Mouse (Mus musculus): ENCODE results near the gene Fip1l1.
A peak's percentile ranks its signal among the peaks of the same experiment; 100 is the strongest.

Gene Fip1l1

DNA sequence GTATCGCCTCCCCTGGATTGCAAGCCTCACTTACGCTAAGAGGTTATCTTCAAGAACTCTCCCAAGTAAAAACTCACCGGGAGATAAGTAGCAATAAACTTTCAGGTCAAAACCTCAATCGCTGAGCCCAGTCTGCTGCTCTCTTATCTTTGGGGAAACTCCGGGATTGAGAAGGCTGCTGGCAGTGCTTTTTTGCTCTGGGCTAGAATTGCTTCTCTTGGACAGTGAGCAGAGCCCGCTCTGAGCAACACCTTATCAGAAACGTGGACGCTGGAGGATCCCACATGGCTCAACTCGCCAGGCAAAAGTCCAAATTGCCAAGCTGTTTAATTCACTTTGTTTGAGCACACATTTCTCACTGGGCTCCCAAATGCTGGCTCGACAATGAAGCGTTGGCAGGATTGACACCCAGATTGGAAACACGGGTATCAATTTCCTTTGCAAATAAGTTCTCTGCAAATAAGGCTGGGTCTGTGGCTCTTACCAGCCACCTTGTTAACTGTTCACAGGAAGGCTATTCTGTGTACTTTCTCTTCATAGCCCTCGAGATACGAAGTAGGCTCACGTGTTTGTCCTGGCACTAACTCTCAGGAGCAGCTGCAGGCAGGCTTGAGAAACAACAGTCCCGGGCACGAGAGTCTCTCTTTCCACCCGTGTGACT, 78.4 kb downstream of the Fip1l1 start:
- DNase-seq (ENCODE audit: low read depth, low spot score), result no peak

DNA sequence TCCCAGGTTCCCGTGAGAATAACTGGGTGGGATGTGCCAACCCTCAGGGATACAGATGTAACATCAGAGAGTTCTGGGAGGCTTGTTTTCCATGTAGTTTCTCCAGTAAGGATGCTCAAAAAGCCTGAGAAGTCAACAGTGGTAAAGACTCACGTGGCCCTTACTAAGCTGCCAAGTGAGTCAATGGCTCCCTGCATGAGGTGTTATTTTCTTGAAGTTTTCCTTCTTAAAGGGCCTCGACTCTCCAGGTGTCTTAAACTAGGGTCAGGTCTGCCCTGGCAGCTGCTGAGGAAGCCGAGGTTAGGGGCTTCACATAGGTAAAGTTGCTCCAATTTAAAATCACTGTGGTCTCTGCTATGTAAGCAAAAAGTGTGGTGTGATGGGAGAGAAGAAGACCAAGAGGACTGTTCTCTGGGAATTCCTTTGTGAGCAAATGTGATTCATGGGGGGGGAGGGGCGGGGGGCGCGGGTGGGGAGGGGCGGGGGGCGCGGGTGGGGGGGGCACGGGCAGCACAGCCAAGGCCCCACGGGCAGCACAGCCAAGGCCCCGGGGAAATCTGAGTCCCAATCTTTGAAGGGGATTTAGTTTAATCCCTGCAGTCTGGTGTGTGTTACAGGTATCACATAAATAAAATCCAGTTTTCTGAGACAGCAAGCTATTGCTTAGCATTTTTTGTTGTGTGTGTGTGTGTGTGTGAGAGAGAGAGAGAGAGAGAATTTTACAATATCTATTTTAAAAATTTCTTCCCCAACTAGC, 82.7 kb downstream of the Fip1l1 start:
- no peak for DNase-seq (ENCODE audit: low read depth, low spot score)

DNA sequence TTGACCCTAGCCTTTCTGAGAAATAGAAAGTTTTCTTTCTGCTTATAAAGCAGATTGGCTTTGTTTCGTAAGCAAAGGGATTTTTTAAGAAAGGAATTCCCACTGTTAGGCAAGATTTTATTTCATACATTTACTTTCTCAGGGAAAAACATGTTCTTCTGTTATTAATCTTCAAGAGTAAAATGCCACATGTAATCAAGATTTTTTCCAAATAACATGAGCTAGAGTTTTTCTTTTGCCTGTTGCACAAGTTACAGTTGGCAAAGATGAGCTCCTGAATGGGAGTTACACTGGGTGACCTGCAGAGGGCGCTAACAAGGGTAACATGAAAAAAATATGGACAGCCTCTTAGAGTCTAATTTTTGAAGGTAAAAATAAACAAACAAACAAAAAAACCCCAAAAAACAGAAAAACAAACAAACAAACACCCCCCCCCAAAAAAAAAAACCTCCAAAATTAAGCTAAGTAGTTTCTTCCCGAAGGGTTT, 83.4 kb downstream of the Fip1l1 start:
- DNase-seq (ENCODE audit: low read depth, low spot score), result no peak

DNA sequence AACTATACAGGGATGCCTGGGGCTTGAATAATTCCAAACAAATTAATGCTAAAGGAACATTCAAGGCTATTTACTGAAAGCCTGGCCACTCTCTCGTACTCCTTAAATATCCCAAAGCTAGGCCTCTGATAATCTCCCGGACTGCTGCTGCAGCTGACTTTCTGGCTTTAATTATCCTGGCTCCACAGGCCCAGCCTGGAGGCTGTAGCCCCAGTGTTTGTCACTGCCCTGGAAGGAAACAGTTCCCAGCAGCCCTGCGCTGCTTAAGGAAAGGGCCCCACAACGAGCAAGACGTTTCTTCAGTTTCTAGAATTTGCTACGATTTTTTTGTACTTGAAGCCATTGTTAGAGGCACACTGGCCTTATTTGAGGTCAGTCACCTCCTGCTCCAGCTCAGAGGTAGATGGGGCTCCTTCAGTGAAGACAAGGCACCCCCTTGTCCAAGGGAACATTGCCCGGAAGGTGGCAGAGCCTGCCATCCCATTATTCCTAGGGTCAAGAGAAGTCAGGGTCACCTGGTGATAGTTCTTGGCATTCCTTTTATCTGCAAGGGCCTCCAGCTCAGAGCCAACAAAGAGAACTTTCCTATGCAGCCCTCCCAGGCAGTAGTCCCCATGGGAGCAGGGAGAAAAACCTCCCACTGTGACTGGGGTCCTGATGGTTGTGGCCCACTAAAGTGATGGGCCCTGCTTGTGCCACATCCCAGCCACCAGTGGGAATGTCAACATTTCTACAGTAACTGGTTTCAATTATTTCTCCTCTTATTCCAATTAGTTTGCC, 86.6 kb downstream of the Fip1l1 start:
- DNase-seq (ENCODE audit: low read depth, low spot score), result no peak

DNA sequence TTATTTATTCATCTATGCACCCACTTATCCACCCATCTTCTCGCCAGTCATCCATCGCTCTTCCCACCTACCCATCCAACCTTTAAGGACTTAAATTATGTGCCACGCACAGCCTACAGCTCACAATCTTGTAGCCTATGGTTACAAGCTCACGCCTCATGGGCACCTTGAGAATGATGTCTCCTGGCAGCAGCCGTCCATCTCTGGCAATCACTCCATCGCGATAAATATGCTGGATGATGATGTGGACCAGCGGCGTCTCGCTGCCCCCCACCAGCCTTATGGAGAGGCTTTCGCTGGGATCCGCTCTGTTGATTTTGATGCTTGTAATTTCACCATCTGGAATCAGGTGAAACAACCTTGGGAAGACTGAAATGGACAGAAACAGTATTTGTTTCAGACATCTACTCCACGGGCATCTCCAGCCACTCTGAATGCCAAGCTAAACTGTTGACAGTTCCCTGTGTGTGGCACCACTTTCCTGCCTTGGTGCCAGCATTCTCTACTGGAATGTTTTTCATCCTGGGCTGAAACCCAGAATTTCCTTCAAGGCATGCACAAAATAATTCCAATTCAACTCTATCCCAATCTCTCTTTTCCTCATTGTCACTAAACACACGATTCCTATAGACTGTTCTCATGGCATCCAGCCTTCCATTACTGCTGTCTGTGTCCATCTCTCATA, 88.2 kb downstream of the Fip1l1 start:
- DNase-seq (ENCODE audit: low read depth, low spot score), result no peak

DNA sequence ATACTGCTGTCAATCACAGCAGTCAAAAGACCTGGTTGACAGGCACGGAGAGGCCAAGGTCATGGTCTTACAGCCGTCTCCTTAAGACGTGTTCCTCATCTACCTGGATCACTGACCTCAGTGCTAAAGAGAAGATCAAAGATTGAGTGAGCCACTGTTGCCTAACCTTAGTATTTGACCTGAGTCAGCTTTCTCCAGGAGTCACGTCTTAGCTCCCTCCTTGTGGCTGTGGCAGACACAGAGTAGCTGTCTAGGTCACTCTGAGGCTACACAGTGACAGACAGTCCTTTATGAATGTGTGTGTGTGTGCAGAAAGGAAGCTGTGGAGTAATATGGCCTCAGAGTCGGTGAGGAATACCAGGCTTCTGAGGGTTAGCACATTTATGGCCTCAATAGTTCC, 89.1 kb downstream of the Fip1l1 start:
- no peak for DNase-seq (ENCODE audit: low read depth, low spot score)

DNA sequence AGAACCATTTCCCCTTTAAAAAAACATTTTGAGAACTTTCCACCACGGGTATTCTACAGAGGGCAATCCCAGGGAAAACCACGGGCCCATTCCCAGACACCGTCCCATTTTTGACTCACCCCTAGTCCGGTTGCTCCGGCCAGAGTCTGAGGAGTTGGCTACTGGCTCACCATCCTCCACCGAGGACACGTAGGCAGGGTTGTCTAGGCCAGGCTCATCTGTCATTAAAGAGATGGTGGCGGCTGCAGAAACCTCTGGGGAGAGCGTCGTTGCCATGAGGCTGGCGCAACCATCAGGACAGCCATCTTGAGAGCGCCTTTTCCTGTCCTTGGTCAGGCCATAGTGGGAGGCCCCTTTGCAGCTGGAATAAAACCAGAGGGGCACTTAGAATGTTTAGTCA, 92.8 kb downstream of the Fip1l1 start:
- no peak for DNase-seq (ENCODE audit: low read depth, low spot score)

DNA sequence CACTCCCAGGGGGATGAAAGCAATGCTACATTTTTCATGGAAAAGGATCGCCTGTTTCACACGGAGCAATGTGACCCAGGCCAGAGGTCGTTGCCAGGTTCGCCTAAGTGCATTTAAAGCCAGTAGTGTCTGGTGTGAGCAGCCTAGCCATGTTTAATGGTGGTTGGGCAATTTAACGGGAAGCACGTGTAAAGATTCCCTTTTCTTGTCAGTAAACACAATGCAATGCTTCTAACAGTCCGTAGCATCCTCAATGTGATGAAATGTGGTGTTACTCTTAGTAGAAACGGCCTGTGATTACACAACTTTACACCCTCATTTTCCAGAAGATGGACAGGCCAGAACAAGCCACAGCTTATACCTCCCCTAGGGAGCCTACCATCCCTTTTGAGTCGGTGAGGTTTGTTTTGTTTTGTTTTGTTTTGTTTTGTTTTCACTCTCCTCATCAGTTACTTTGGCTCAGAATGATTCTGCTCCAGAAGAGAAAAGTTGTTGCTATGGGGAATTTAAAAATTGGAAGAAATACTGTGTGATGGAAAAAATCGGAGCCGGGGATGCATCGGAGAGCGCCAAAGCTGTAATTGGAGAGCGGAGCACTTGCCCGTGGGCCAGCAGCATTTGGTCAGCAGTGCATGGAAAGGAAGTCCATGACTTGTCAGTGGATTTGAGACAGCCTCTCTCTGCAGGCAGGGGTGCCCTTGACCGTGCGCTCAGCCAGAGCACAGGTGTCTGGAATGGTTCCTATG, 97.3 kb downstream of the Fip1l1 start:
- DNase-seq (ENCODE audit: low read depth, low spot score), result no peak

DNA sequence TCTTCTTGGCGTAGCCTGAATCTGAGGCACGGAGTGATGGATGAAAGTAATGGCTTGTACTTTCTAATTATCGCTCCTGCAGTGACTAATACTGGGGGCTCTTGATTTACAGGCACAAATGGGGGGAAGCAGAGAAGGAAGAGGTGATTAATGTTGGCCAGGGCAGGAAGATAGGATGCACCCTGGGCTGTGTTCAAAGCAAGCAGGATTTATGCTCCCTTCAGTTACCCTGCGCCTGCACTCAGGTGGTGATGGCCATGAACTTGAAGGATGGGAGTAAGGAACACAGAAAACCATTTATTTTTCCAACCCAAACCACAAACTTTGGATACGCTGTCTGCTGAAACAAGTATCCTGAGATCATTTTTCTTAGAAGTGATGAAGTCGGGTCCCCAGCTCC, 98.2 kb downstream of the Fip1l1 start:
- no peak for DNase-seq (ENCODE audit: low read depth, low spot score)

DNA sequence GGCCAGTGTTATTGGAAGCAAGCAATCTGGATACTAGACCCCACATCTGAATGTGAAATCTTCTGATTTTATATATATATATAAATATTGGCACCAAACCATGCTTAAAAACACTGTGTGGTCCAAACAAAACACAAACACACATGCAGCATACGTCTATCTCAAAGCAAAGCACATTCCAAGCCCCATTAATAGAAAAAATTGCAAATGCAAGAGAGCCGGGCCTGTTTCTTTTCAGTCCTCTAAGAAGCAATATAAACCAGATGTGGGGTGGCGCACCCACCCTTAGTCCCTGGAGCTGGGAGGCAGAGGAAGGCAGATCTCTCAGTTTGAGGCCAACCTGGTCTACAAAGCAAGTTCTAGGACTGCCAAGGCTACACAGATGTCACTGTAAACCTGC, 99.1 kb downstream of the Fip1l1 start:
- no peak for DNase-seq (ENCODE audit: low read depth, low spot score)

DNA sequence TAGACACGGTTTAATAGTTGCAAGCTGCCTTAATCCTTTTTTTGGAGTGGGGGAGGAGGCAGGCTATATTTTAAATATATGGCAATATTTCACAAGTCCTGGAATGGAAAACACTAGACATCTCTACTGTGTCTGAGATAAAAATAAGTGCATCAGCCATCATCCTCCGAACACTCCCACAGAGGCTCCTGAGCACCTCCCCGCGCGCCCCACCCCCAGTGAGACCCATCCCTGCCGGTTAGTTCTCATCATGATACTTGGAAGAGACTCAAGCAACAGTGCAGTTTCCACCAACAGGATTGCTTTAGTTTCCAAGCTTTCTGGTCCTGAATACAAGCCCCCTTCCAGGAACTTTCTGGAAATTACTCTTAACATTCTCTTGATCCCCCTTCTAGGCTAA, 104.3 kb downstream of the Fip1l1 start:
- no peak for DNase-seq (ENCODE audit: low read depth, low spot score)

DNA sequence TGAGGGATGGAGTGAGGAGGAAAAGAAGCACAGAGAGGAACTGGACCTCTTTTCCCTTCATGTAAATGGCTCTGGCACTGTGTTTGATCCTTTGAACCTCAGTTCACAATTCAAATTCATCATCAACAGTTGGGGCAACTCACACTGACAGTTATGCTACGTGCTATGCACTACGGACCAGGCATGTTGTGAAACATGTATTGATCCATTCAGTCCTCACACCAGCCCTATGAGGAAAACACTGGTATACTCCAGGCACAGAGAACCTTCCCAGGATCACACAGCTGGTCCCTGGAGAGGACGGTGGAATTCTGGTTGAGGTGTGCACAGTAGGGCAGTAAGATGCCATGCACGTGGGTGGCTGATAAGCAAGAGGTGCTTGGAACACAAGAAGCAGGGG, 105.3 kb downstream of the Fip1l1 start:
- DNase-seq (ENCODE audit: low read depth, low spot score), result no peak

DNA sequence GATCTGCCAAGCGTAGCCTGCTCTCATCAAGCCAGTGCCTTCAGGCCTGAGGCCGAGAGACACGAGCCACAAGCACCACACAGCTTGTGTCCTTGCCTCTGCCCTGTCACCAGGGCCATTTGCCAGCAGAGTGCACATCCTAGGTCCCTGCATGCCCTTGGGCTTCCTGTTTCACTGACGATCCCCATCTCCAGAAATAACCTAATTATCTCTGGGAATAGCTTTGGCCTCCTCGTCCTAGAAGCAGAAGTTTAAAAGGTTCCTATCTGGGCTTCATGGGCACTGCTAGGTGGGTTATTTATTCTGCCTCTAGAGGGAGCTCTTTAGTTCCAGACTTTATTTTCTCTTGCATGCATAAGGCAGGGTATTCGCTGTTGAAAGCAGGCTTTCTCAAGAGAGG, 105.8 kb downstream of the Fip1l1 start:
- DNase-seq (ENCODE audit: low read depth, low spot score), result no peak

DNA sequence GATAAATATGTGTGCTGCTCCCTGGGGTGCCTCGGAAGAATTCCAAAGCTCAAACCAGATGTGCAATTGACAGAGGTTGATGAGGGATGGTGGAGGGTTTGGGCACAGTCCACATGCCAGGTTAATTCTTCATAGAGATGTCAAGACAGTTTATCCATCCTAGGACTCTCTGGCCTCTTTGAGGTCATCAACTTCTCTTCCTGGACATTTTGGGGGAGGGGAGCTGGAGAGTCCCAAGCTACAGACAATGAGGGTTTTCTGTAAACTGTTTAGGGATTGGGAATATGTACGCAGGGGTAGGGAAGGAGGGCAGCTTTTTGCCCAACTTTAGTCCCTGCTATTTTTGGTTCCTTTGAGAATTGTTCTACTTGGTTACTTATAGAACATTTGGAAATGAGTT, 107.0 kb downstream of the Fip1l1 start:
- DNase-seq (ENCODE audit: low read depth, low spot score), result peak; percentile 50

DNA sequence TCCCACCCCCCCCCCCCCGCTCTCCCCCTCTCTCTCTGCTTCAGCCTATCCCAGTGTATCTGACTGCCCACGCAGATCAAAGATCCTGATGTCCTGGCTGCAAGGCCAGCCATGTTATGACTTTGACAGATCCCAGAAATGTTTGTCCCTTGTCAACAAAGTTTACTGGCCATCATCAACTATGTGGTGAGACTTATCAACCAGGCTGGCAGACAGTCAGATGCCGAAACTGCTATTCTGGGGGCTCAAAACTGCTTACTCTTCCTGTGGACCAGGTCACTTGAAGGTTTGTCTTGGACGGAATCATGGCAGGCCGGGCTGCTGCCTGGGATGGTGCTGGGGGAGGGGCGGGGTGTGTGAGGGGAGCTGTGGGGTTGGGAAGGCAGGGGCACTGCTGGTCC, 112.3 kb downstream of the Fip1l1 start:
- no peak for DNase-seq (ENCODE audit: low read depth, low spot score)

DNA sequence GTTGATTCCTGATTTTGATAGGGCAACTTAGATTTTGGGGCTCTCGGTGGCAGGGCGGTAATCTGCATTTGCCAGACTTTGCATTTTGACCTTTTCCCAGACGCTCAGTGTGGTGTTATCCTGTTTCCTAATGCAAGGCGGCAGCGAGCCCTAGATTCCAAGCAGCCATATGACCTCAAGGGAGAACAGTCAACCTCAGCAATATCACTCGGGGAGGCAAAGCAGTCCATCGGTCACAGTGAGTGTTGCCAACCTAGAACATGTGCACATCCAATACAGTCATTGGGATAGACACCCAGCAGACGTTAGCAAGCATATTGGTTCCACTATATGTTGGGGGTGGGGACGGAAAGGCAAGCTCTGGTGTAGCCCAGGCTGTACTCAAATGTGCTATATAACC, 113.0 kb downstream of the Fip1l1 start:
- no peak for DNase-seq (ENCODE audit: low read depth, low spot score)

All from mesoderm, embryonic 11.5 days (tissue).